Comparison of ENCODE assay signal across 35 mouse cellular contexts in genomic region chr2:31422576-31422975, GRCm38 (mm10).
"Had no signal": no experiment of that assay in that cellular context is flagged by ENCODE, and none has a peak within 500 bp of the region (broad histone marks: within the 10 kb centered on the region; RNA-seq: fewer than 3 reads in every experiment).

No protein-coding gene starts in this region.

- H3K27me3 ChIP-seq: hindbrain, embryonic 15.5 days; intestine, embryonic 15.5 days had no signal

- H3K4me3 ChIP-seq: heart, embryonic 12.5 days; heart, embryonic 13.5 days; heart, embryonic 15.5 days; hindbrain, embryonic 10.5 days; hindbrain, embryonic 12.5 days; hindbrain, embryonic 13.5 days; hindbrain, embryonic 15.5 days; intestine, embryonic 15.5 days; kidney, embryonic 15.5 days; layer of hippocampus, adult 2 months; left cerebral cortex, adult 2 months had no signal

- H3K4me1 ChIP-seq: heart, embryonic 15.5 days; hindbrain, embryonic 15.5 days; intestine, embryonic 15.5 days had no signal

- H3K36me3 ChIP-seq: heart, embryonic 12.5 days; heart, embryonic 13.5 days; heart, embryonic 15.5 days; hindbrain, embryonic 10.5 days; hindbrain, embryonic 12.5 days; hindbrain, embryonic 13.5 days; hindbrain, embryonic 15.5 days; intestine, embryonic 15.5 days; kidney, embryonic 15.5 days had no signal

- H3K9me3 ChIP-seq: heart, embryonic 12.5 days; heart, embryonic 13.5 days; heart, embryonic 15.5 days; hindbrain, embryonic 10.5 days; hindbrain, embryonic 12.5 days; hindbrain, embryonic 13.5 days; hindbrain, embryonic 15.5 days; intestine, embryonic 15.5 days; kidney, embryonic 15.5 days had no signal

- ATAC-seq: hindbrain, embryonic 16.5 days; hindbrain, postnatal 0 days; inflammation-experienced regulatory T-cells, adult 6 months; intestine, embryonic 15.5 days; intestine, embryonic 16.5 days; intestine, postnatal 0 days had no signal

- H3K27ac ChIP-seq: heart, embryonic 13.5 days; heart, embryonic 15.5 days; hindbrain, embryonic 10.5 days; hindbrain, embryonic 12.5 days; hindbrain, embryonic 13.5 days; hindbrain, embryonic 14.5 days; hindbrain, embryonic 15.5 days; hindbrain, postnatal 0 days; intestine, embryonic 15.5 days; kidney, embryonic 15.5 days; kidney, postnatal 0 days; layer of hippocampus, adult 2 months; left cerebral cortex, adult 2 months had no signal

- H3K9ac ChIP-seq: heart, embryonic 12.5 days; heart, embryonic 13.5 days; heart, embryonic 15.5 days; hindbrain, embryonic 12.5 days; hindbrain, embryonic 13.5 days; hindbrain, embryonic 14.5 days; hindbrain, embryonic 15.5 days; intestine, embryonic 15.5 days; kidney, embryonic 15.5 days had no signal

- H3K4me2 ChIP-seq: heart, embryonic 11.5 days; heart, embryonic 12.5 days; heart, embryonic 13.5 days; heart, embryonic 15.5 days; hindbrain, embryonic 12.5 days; hindbrain, embryonic 13.5 days; hindbrain, embryonic 14.5 days; hindbrain, embryonic 15.5 days; intestine, embryonic 15.5 days; kidney, embryonic 15.5 days had no signal

- DNase-seq: heart, postnatal 10 days; heart, postnatal 14 days; heart, postnatal 36 days; heart, postnatal 4 days; kidney, adult 11 months; kidney, adult 18-20 months; kidney, adult 2 months; kidney, adult 8-10 months; kidney, adult 9 months; kidney, postnatal 10 days; kidney, postnatal 14 days; kidney, postnatal 25 days; kidney, postnatal 36 days; kidney, postnatal 4 days; layer of hippocampus, adult 9-11 months; layer of hippocampus, postnatal 36 days had no signal
